Mouse (Mus musculus) central nervous system, embryonic 11.5 days (tissue): ENCODE measurements around the gene Slc5a3. TPM values are rescaled to one million over a fixed set of nuclear protein-coding genes. Genes with fewer than 3 reads are reported as not detected.

Experiments used
- polyA plus RNA-seq: library from polyadenylated mRNA; depleted of rRNA; stranded (reverse); fragments of >200 nt; gene quantifications from 2 replicates; pipeline ENCODE4 v1.2.3, GENCODE M21; 2012; rRNA removed

The Slc5a3 gene
- polyA plus RNA-seq: 3.5 and 4.9 TPM in 2 replicates

DNA sequence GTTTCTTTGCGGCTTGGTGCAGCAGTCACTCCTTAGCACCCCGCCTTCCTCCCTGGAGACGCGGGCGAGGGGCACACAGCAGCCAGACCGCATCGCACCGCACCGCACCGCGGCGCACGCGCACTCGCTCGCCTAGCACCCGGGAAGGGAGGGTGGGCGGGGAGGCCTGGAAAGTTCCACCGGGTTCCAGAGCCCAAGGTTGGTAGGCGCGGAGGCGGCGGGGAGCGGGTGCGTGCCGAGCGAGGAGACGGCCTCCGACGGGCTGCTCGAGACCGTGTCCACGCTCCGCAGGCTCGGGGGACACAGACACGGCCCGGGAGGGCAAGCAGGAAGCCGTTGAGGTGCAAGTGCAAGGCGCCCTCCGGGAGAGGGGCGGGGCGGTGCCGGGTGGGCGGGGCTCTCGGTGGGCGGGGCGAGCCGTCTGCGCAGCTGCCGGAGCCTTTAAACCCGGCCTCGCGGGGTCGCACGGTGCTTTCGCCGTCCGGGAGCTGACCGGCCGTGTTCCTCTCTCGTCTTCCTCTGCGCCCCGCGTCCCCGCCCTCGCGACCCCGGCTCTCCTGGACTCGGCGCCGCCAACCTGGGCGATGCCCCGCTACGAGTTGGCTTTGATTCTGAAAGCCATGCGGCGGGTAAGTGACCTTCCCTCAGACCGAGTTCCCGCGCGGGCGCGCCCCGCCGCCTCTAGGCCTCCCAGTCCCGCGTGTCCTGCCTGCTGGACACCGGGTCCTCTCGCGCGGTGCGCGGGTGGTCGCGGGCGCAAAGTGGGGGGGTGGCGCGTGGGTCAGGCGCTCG lies at the start of gene Slc5a3, which contains the start of the genes Mrps6 and Gm49711:
Slc5a3 (plus strand) TSS at position 471 of the 792 bp plus-strand sequence.
Mrps6 (plus strand) TSS at position 419 of the 792 bp plus-strand sequence.
Gm49711 (plus strand) TSS at position 465 of the 792 bp plus-strand sequence.

Other genes with a start within 250 kb of the Slc5a3 start
- gene Mrps6, start 52 bp upstream of the Slc5a3 start, polyA plus RNA-seq: 49.0 and 59.1 TPM in 2 replicates
- 0.17 and 0.21 TPM in 2 replicates for gene Gm49711, start within 50 bp of the Slc5a3 start, polyA plus RNA-seq
- gene Kcne2, start 234.1 kb downstream of the Slc5a3 start, polyA plus RNA-seq: 1.0 and 1.1 TPM in 2 replicates
- 49.6 and 103 TPM in 2 replicates for gene Smim11, start 243.0 kb downstream of the Slc5a3 start, polyA plus RNA-seq